Mouse (Mus musculus): ENCODE data around the gene Lrrc40. TPM values are rescaled to one million over a fixed set of nuclear protein-coding genes. Genes with fewer than 3 reads are reported as not detected.

Gene Lrrc40
- total and polyA plus RNA-seq, 3 experiments = 61.3 to 232 (median 144) TPM

GRCm38 (mm10) chr3:158009762-158010320, 26.6 kb upstream of the Lrrc40 start:
- H3K4me1 ChIP-seq (ENCODE audit: control insufficient read depth in 1 of 2, insufficient read depth in 2 of 2) = no peaks in the 10 kb centered on the region
- H3K27ac ChIP-seq (ENCODE audit: insufficient read depth, low read depth) = no peak overlapping the region
- H3K4me3 ChIP-seq (replicated peaks in 1 of 3; ENCODE audit: low read depth in 2 of 3, low read length in 2 of 3, poor library complexity in 1 of 3) = no peak overlapping the region
- no peaks in the 10 kb centered on the region for H3K27me3 ChIP-seq (replicated peaks)
- TF ChIP-seq POLR2A (IDR thresholded peaks at IDR 0.05; ENCODE audit: low read depth, low read length) (peak; percentile 42; the same call in 1 of the 2 replicates), CHD2 (IDR thresholded peaks at IDR 0.05; ENCODE audit: low read length) (no peak)
- peaks cover 2% of the 10 kb centered on the region; the same call in 1 of the 2 replicates for H3K79me2 ChIP-seq (replicated peaks; ENCODE audit: control insufficient read depth, extremely low read depth, insufficient read depth, poor library complexity, severe bottlenecking)
- dilution Hi-C loops (cut with MboI; ENCODE audit: extremely low pct_ligation_motif_present, extremely low pct_unique_long_range_greater_than_20kb, low sequenced_read_pairs) = no loop called here
- peak; percentile 31 for DNase-seq (ENCODE audit: extremely low read depth)
- H3K9ac ChIP-seq (ENCODE audit: insufficient read depth, low read depth) = no peak overlapping the region
- H3K4me2 ChIP-seq (ENCODE audit: insufficient read depth, low read depth, poor library complexity, severe bottlenecking) = no peak overlapping the region
- H3K9me3 ChIP-seq (replicated peaks; ENCODE audit: low read length) = no peaks in the 10 kb centered on the region
- peaks cover 49 to 83% of the 10 kb centered on the region in 2 experiments for H3K36me3 ChIP-seq (replicated peaks in 1 of 2; ENCODE audit: control insufficient read depth in 1 of 2, insufficient read depth in 1 of 2, low read length in 1 of 2)
- in situ Hi-C loops (cut with MboI; ENCODE audit: low pct_ligation_motif_present, low pct_unique_long_range_greater_than_20kb, low sequenced_read_pairs) = loop anchor here (25.0 kb wide), 1 partner anchor 473 kb away; the partner anchor contains the start of gene Zranb2

DNA sequence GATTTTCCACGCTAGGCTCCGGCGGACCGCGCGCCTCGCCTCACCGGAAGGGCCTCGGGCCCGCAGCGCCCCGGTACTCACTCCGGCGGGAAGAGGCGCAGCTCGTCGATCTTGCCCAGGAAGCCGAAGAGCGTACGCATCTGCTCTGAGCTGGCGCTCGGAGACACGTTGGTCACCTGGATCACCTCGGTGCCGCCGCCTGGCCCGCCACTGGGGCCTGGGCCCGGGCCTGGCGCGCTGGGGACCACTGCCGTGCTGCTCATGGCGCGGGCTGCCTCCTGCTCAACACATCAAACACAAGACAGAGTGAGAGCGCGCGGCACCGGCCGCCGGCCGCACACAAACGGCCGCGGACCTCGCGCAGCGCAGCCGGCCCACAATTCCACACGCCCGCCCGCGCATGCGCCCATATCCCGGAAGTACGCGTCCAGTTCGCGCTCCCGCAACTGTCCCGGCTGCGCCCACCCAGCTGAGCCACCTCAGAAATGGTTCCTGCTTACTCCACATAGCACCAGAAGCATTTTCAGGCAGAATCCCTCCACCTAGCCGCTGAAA, 5.0 kb upstream of the Lrrc40 start:
- H3K27me3 ChIP-seq (replicated peaks) = no peaks in the 10 kb centered on the region
- H3K4me3 ChIP-seq (replicated peaks in 1 of 3; ENCODE audit: low read depth in 2 of 3, low read length in 2 of 3, poor library complexity in 1 of 3) = peak overlapping the region; percentile 80 to 91 (median 80)
- no peaks in the 10 kb centered on the region for H3K9me3 ChIP-seq (replicated peaks; ENCODE audit: low read length)
- DNase-seq (ENCODE audit: extremely low read depth) = peak; percentile 98
- H3K27ac ChIP-seq (ENCODE audit: insufficient read depth, low read depth) = peak overlapping the region; percentile 90
- TF ChIP-seq TBP (conservative IDR thresholded peaks at IDR 0.05; ENCODE audit: low read depth, low read length) (peak; percentile 87), UBTF (IDR thresholded peaks at IDR 0.05; ENCODE audit: low read depth, low read length) (peak; percentile 91), SIN3A (IDR thresholded peaks at IDR 0.05; ENCODE audit: low read length) (no peak), POLR2A (IDR thresholded peaks at IDR 0.05; ENCODE audit: low read depth, low read length) (peak; percentile 99)
- H3K79me2 ChIP-seq (replicated peaks; ENCODE audit: control insufficient read depth, extremely low read depth, insufficient read depth, poor library complexity, severe bottlenecking) = peaks cover 85% of the 10 kb centered on the region
- peaks cover 12 to 39% of the 10 kb centered on the region in 2 experiments for H3K36me3 ChIP-seq (replicated peaks in 1 of 2; ENCODE audit: control insufficient read depth in 1 of 2, insufficient read depth in 1 of 2, low read length in 1 of 2)
- peaks cover 6 to 64% of the 10 kb centered on the region in 2 experiments; a peak in 3 of 4 replicates for H3K4me1 ChIP-seq (ENCODE audit: control insufficient read depth in 1 of 2, insufficient read depth in 2 of 2)
- peak overlapping the region; percentile 100 for H3K4me2 ChIP-seq (ENCODE audit: insufficient read depth, low read depth, poor library complexity, severe bottlenecking)
- H3K9ac ChIP-seq (ENCODE audit: insufficient read depth, low read depth) = peak overlapping the region; percentile 93
- in situ Hi-C loops (cut with MboI; ENCODE audit: low pct_ligation_motif_present, low pct_unique_long_range_greater_than_20kb, low sequenced_read_pairs) = no loop called here
- dilution Hi-C loops (cut with MboI; ENCODE audit: extremely low pct_ligation_motif_present, extremely low pct_unique_long_range_greater_than_20kb, low sequenced_read_pairs) = no loop called here

DNA sequence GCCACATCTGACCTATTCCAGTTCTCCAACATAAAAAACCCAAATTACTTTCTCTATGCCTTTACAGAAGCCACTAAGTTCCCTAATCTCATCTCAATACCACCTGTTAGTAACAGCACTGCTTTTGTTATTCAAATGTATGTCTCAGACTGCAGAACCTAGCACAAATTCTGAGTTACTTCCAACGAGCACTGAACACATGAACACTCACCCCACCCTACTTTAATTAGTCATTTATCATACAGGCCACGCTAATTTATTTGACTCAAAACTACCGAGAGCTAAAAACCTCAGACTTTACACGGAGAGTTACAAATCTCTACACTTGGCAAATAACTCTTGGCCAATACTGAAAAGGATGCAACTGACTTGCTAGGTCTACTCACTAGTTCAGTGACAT, 4.4 kb upstream of the Lrrc40 start:
- dilution Hi-C loops (cut with MboI; ENCODE audit: extremely low pct_ligation_motif_present, extremely low pct_unique_long_range_greater_than_20kb, low sequenced_read_pairs) = no loop called here
- peak overlapping the region; percentile 80 to 91 (median 80) for H3K4me3 ChIP-seq (replicated peaks in 1 of 3; ENCODE audit: low read depth in 2 of 3, low read length in 2 of 3, poor library complexity in 1 of 3)
- DNase-seq (ENCODE audit: extremely low read depth) = no peak
- no peaks in the 10 kb centered on the region for H3K9me3 ChIP-seq (replicated peaks; ENCODE audit: low read length)
- in situ Hi-C loops (cut with MboI; ENCODE audit: low pct_ligation_motif_present, low pct_unique_long_range_greater_than_20kb, low sequenced_read_pairs) = no loop called here
- peak overlapping the region; percentile 76 for H3K9ac ChIP-seq (ENCODE audit: insufficient read depth, low read depth)
- H3K27ac ChIP-seq (ENCODE audit: insufficient read depth, low read depth) = peak overlapping the region; percentile 37
- peaks cover 83% of the 10 kb centered on the region for H3K79me2 ChIP-seq (replicated peaks; ENCODE audit: control insufficient read depth, extremely low read depth, insufficient read depth, poor library complexity, severe bottlenecking)
- peaks cover 9 to 32% of the 10 kb centered on the region in 2 experiments for H3K36me3 ChIP-seq (replicated peaks in 1 of 2; ENCODE audit: control insufficient read depth in 1 of 2, insufficient read depth in 1 of 2, low read length in 1 of 2)
- H3K4me2 ChIP-seq (ENCODE audit: insufficient read depth, low read depth, poor library complexity, severe bottlenecking) = peak overlapping the region; percentile 100
- no peak for TF ChIP-seq POLR2AphosphoS2 (IDR thresholded peaks at IDR 0.05; ENCODE audit: low read depth, low read length)
- no peak for TF ChIP-seq CTCF (conservative IDR thresholded peaks at IDR 0.05 in 1 of 2, IDR thresholded peaks at IDR 0.05 in 1 of 2; ENCODE audit: low read depth in 2 of 2, low read length in 2 of 2)
- TF ChIP-seq SIN3A (IDR thresholded peaks at IDR 0.05; ENCODE audit: low read length) = no peak
- TF ChIP-seq E2F4 (IDR thresholded peaks at IDR 0.05; ENCODE audit: insufficient replicate concordance, low read depth, low read length) = no peak
- TF ChIP-seq ZNF384 (IDR thresholded peaks at IDR 0.05; ENCODE audit: low read depth, low read length) = no peak
- no peak for TF ChIP-seq CHD2 (IDR thresholded peaks at IDR 0.05; ENCODE audit: low read length)
- no peak for TF ChIP-seq ZC3H11A (IDR thresholded peaks at IDR 0.05; ENCODE audit: low read depth, low read length)
- H3K4me1 ChIP-seq (ENCODE audit: control insufficient read depth in 1 of 2, insufficient read depth in 2 of 2) = peaks cover 4 to 58% of the 10 kb centered on the region in 2 experiments; a peak in 3 of 4 replicates
- H3K27me3 ChIP-seq (replicated peaks) = no peaks in the 10 kb centered on the region
